Mouse (Mus musculus): ENCODE measurements around the gene F2rl1.

F2rl1 gene

GRCm38 (mm10) chr13:95524674-95525491 is at the start of gene F2rl1:
F2rl1 (minus strand) TSS chr13:95525227.
- peak; percentile 87 to 94 for DNase-seq

GRCm38 (mm10) chr13:95570877-95571276 is 45.9 kb upstream of the F2rl1 start:
- no peak for DNase-seq

- no peak for DNase-seq
Observed at GRCm38 (mm10) chr13:95569326-95569725, 44.3 kb upstream of the F2rl1 start.

- no peak for DNase-seq
Observed at GRCm38 (mm10) chr13:95568336-95568735, 43.3 kb upstream of the F2rl1 start.

- no peak for DNase-seq
Observed at GRCm38 (mm10) chr13:95566841-95567551, 42.0 kb upstream of the F2rl1 start.

- DNase-seq, result peak; percentile 35 to 86
Observed at GRCm38 (mm10) chr13:95563693-95564092, 38.7 kb upstream of the F2rl1 start.

GRCm38 (mm10) chr13:95563066-95563610 is 38.1 kb upstream of the F2rl1 start:
- no peak for DNase-seq

GRCm38 (mm10) chr13:95557326-95557725 is 32.3 kb upstream of the F2rl1 start:
- no peak for DNase-seq

GRCm38 (mm10) chr13:95553885-95554492 is 29.0 kb upstream of the F2rl1 start:
- DNase-seq, result peak in 1 of 2 experiments; percentile 42

- no peak for DNase-seq
Observed at GRCm38 (mm10) chr13:95550636-95551370, 25.8 kb upstream of the F2rl1 start.

GRCm38 (mm10) chr13:95549421-95549820 is 24.4 kb upstream of the F2rl1 start:
- no peak for DNase-seq

GRCm38 (mm10) chr13:95548856-95549255 is 23.8 kb upstream of the F2rl1 start:
- no peak for DNase-seq

- peak; percentile 54 to 83 for DNase-seq
Observed at GRCm38 (mm10) chr13:95548291-95548789, 23.3 kb upstream of the F2rl1 start.

GRCm38 (mm10) chr13:95547090-95547611 is 22.1 kb upstream of the F2rl1 start:
- no peak for DNase-seq

GRCm38 (mm10) chr13:95546251-95546650 is 21.2 kb upstream of the F2rl1 start:
- DNase-seq, result no peak

- no peak for DNase-seq
Observed at GRCm38 (mm10) chr13:95545729-95546186, 20.7 kb upstream of the F2rl1 start.

- no peak for DNase-seq
Observed at GRCm38 (mm10) chr13:95538021-95538420, 13.0 kb upstream of the F2rl1 start.

- no peak for DNase-seq
Observed at GRCm38 (mm10) chr13:95536117-95536493, 11.1 kb upstream of the F2rl1 start.

GRCm38 (mm10) chr13:95535461-95536116 is 10.6 kb upstream of the F2rl1 start:
- peak; percentile 43 to 70 for DNase-seq

GRCm38 (mm10) chr13:95535026-95535425 is 10.0 kb upstream of the F2rl1 start:
- no peak for DNase-seq

- DNase-seq, result no peak
Observed at GRCm38 (mm10) chr13:95534131-95534561, 9.1 kb upstream of the F2rl1 start.
